Mouse (Mus musculus): ENCODE results near the gene Ccdc78. TPM values are rescaled to one million over a fixed set of nuclear protein-coding genes. Genes with fewer than 3 reads are reported as not detected.

The Ccdc78 gene
- total and polyA plus RNA-seq, 3 experiments, result 0.08 to 0.85 TPM; not detected in 1

- peaks cover 0 to 6% of the 10 kb centered on the region in 2 experiments; a peak in 3 of 4 replicates for H3K4me1 ChIP-seq (ENCODE audit: control insufficient read depth in 1 of 2, insufficient read depth in 2 of 2, low read length in 2 of 2)
- peak overlapping the region; percentile 45; the same call in 1 of the 2 replicates for H3K9ac ChIP-seq (ENCODE audit: control insufficient read depth, low read depth, low read length, poor library complexity, severe bottlenecking)
- peak overlapping the region; percentile 16 to 25; a peak in 2 of 4 replicates for H3K4me3 ChIP-seq (ENCODE audit: control insufficient read depth in 1 of 2, insufficient read depth in 1 of 2, low read depth in 2 of 2, low read length in 2 of 2)
- no peaks in the 10 kb centered on the region for H3K9me3 ChIP-seq (replicated peaks; ENCODE audit: insufficient read depth, low read length)
- DNase-seq (ENCODE audit: low read depth, low spot score), result no peak
- no peak for TF ChIP-seq SMC3 (IDR thresholded peaks at IDR 0.05; ENCODE audit: low read depth, low read length)
- no peak for TF ChIP-seq ZMIZ1 (IDR thresholded peaks at IDR 0.05; ENCODE audit: low read depth, low read length)
- no peak for TF ChIP-seq TBP (IDR thresholded peaks at IDR 0.05; ENCODE audit: low read depth, low read length)
- no peak for TF ChIP-seq GATA1 (IDR thresholded peaks at IDR 0.05; ENCODE audit: low read depth, low read length)
- no peak for TF ChIP-seq USF2 (IDR thresholded peaks at IDR 0.05; ENCODE audit: borderline replicate concordance in 1 of 2, insufficient read depth in 1 of 2, low read depth in 1 of 2, low read length in 2 of 2)
- no peak for TF ChIP-seq KAT2A (conservative IDR thresholded peaks at IDR 0.05; ENCODE audit: low read depth, low read length)
- TF ChIP-seq ETS1 (IDR thresholded peaks at IDR 0.05; ENCODE audit: low read depth, low read length), result no peak
- TF ChIP-seq NELFE (IDR thresholded peaks at IDR 0.05; ENCODE audit: low read depth, low read length), result no peak
- no peak for TF ChIP-seq ZC3H11A (IDR thresholded peaks at IDR 0.05; ENCODE audit: low read depth, low read length)
- no peak for TF ChIP-seq MAFK (IDR thresholded peaks at IDR 0.05; ENCODE audit: borderline replicate concordance, low read depth, low read length)
- TF ChIP-seq POLR2AphosphoS5 (IDR thresholded peaks at IDR 0.05; ENCODE audit: borderline replicate concordance, low read depth, low read length), result no peak
- TF ChIP-seq USF1 (IDR thresholded peaks at IDR 0.05; ENCODE audit: low read depth, low read length), result no peak
- no peak for TF ChIP-seq ZKSCAN1 (IDR thresholded peaks at IDR 0.05; ENCODE audit: low read depth, low read length)
- peaks cover 6% of the 10 kb centered on the region for H3K79me2 ChIP-seq (ENCODE audit: control insufficient read depth, insufficient read depth, low read length, poor library complexity)
- H3K36me3 ChIP-seq (ENCODE audit: control insufficient read depth in 1 of 2, insufficient read depth in 2 of 2, low read length in 2 of 2), result no peaks in the 10 kb centered on the region
- peaks cover 8 to 11% of the 10 kb centered on the region in 2 experiments for H3K27me3 ChIP-seq (ENCODE audit: control insufficient read depth in 1 of 2, insufficient read depth in 2 of 2, low read length in 2 of 2)
- no peak overlapping the region for H3K27ac ChIP-seq (ENCODE audit: control insufficient read depth, low read depth, low read length)
These were observed 17.0 kb upstream of the Ccdc78 start for GRCm38 (mm10) chr17:25769331-25769730.

GRCm38 (mm10) chr17:25773549-25774120, 12.7 kb upstream of the Ccdc78 start, which contains the start of gene Narfl:
TSS of gene Narfl (plus strand) at chr17:25773776.
- H3K27ac ChIP-seq (ENCODE audit: control insufficient read depth, low read depth, low read length), result no peak within 1 kb of the TSS
- H3K9ac ChIP-seq (ENCODE audit: control insufficient read depth, low read depth, low read length, poor library complexity, severe bottlenecking), result peak within 1 kb of the TSS; percentile 86
- H3K36me3 ChIP-seq (ENCODE audit: control insufficient read depth in 1 of 2, insufficient read depth in 2 of 2, low read length in 2 of 2), result no peaks in the 10 kb centered on the region; a peak in 1 of 4 replicates
- H3K9me3 ChIP-seq (replicated peaks; ENCODE audit: insufficient read depth, low read length), result no peaks in the 10 kb centered on the region
- DNase-seq (ENCODE audit: low read depth, low spot score), result peak; percentile 98
- peak within 1 kb of the TSS; percentile 73 to 74 for H3K4me3 ChIP-seq (ENCODE audit: control insufficient read depth in 1 of 2, insufficient read depth in 1 of 2, low read depth in 2 of 2, low read length in 2 of 2)
- H3K79me2 ChIP-seq (ENCODE audit: control insufficient read depth, insufficient read depth, low read length, poor library complexity), result peaks cover 8% of the 10 kb centered on the region
- H3K27me3 ChIP-seq (ENCODE audit: control insufficient read depth in 1 of 2, insufficient read depth in 2 of 2, low read length in 2 of 2), result peaks cover 3% of the 10 kb centered on the region in 2 experiments; a peak in 2 of 4 replicates
- peaks cover 0 to 10% of the 10 kb centered on the region in 2 experiments; a peak in 3 of 4 replicates for H3K4me1 ChIP-seq (ENCODE audit: control insufficient read depth in 1 of 2, insufficient read depth in 2 of 2, low read length in 2 of 2)
- TF ChIP-seq ETS1 (IDR thresholded peaks at IDR 0.05; ENCODE audit: low read depth, low read length) (no peak), MYC (IDR thresholded peaks at IDR 0.05; ENCODE audit: low read depth, low read length) (peak; percentile 82; the same call in 1 of the 2 replicates), USF1 (IDR thresholded peaks at IDR 0.05; ENCODE audit: low read depth, low read length) (peak; percentile 63), HCFC1 (IDR thresholded peaks at IDR 0.05; ENCODE audit: low read depth, low read length) (peak; percentile 99), SMC3 (IDR thresholded peaks at IDR 0.05; ENCODE audit: low read depth, low read length) (peak; percentile 96), RCOR1 (IDR thresholded peaks at IDR 0.05; ENCODE audit: low read depth, low read length) (no peak), GATA1 (IDR thresholded peaks at IDR 0.05; ENCODE audit: low read depth, low read length) (no peak), MAFK (IDR thresholded peaks at IDR 0.05; ENCODE audit: borderline replicate concordance, low read depth, low read length) (no peak), MXI1 (IDR thresholded peaks at IDR 0.05; ENCODE audit: low read depth, low read length) (peak; percentile 93), CHD2 (IDR thresholded peaks at IDR 0.05; ENCODE audit: low read length) (no peak), CTCF (IDR thresholded peaks at IDR 0.05 in 2 of 3, conservative IDR thresholded peaks at IDR 0.05 in 1 of 3; ENCODE audit: control insufficient read depth in 1 of 3, insufficient read depth in 1 of 3, low read depth in 2 of 3, low read length in 3 of 3, poor library complexity in 1 of 3, severe bottlenecking in 1 of 3) (peak; percentile 89 to 98 (median 97)), ZMIZ1 (IDR thresholded peaks at IDR 0.05; ENCODE audit: low read depth, low read length) (no peak), TCF12 (IDR thresholded peaks at IDR 0.05; ENCODE audit: low read depth, low read length) (peak; percentile 86), TBP (IDR thresholded peaks at IDR 0.05; ENCODE audit: low read depth, low read length) (peak; percentile 97), RAD21 (IDR thresholded peaks at IDR 0.05; ENCODE audit: low read depth, low read length) (peak; percentile 68), MAZ (IDR thresholded peaks at IDR 0.05; ENCODE audit: low read depth, low read length) (peak; percentile 88; the same call in 1 of the 2 replicates), CHD1 (IDR thresholded peaks at IDR 0.05; ENCODE audit: low read depth, low read length) (no peak), NRF1 (IDR thresholded peaks at IDR 0.05; ENCODE audit: insufficient read depth, low read depth, low read length, poor library complexity, severe bottlenecking) (peak; percentile 95), E2F4 (IDR thresholded peaks at IDR 0.05; ENCODE audit: borderline replicate concordance, low read depth, low read length) (no peak), POLR2A (IDR thresholded peaks at IDR 0.05; ENCODE audit: control insufficient read depth in 1 of 2, insufficient read depth in 1 of 2, low read depth in 1 of 2, low read length in 2 of 2, poor library complexity in 1 of 2) (peak; percentile 71 to 72; a peak in 3 of 4 replicates), POLR2AphosphoS2 (IDR thresholded peaks at IDR 0.05; ENCODE audit: low read length) (no peak; the same call in 1 of the 2 replicates), MEF2A (IDR thresholded peaks at IDR 0.05; ENCODE audit: extremely low read depth, insufficient replicate concordance, low read depth, low read length, poor library complexity, severe bottlenecking) (0 out of 2 replicates have a peak, but pooled peaks have one; percentile 65), BHLHE40 (IDR thresholded peaks at IDR 0.05; ENCODE audit: borderline replicate concordance, low read depth, low read length) (no peak)

Measured in MEL (cell line).